Mouse (Mus musculus) embryonic facial prominence, embryonic 11.5 days (tissue): ENCODE measurements around the gene Kcnc3. TPM values are rescaled to one million over a fixed set of nuclear protein-coding genes. Genes with fewer than 3 reads are reported as not detected.
A peak's percentile ranks its signal among the peaks of the same experiment; 100 is the strongest.

Experiments
- ATAC-seq: fragments of 200-750 bp; cut with Nextera tagmentation; replicated peaks from 2 replicates; pipeline ENCODE4 v1.8.0; 2017; ENCODE audit warnings: low read depth; ENCODE audit not compliant: insufficient number of reproducible peaks, low FRiP score, low TSS enrichment
- DNase-seq: peaks from one replicate; pipeline ENCODE4 v3.0.0-alpha.2; 2015; ENCODE audit warnings: low spot score
- H3K27ac ChIP-seq: fragments of 300-500 bp; sonication (generic); replicated peaks from 2 replicates; pipeline ENCODE4 v1.5.1; 2014; ENCODE audit warnings: mild to moderate bottlenecking, low read depth, low read length, control low read depth
- H3K27me3 ChIP-seq: fragments of 300-500 bp; sonication (generic); 2 replicates; pipeline ENCODE4 v1.6.1; 2014; ENCODE audit warnings: mild to moderate bottlenecking, low read length, moderate library complexity, mixed read lengths; ENCODE audit not compliant: control insufficient read depth, insufficient read depth
- H3K36me3 ChIP-seq: fragments of 300-500 bp; sonication (generic); replicated peaks from 2 replicates; pipeline ENCODE4 v1.6.1; 2014; ENCODE audit warnings: low read depth, mild to moderate bottlenecking, low read length, moderate library complexity, mixed read lengths; ENCODE audit not compliant: control insufficient read depth, insufficient read depth
- H3K4me1 ChIP-seq: fragments of 300-500 bp; sonication (generic); 2 replicates; pipeline ENCODE4 v1.6.1; 2014; ENCODE audit warnings: low read length, mixed read lengths; ENCODE audit not compliant: control insufficient read depth, insufficient read depth
- H3K4me2 ChIP-seq: fragments of 300-500 bp; sonication (generic); 2 replicates; pipeline ENCODE4 v1.6.1; 2014; ENCODE audit warnings: low read depth, mild to moderate bottlenecking, control low read depth, low read length, moderate library complexity
- H3K4me3 ChIP-seq: fragments of 300-500 bp; sonication (generic); 2 replicates; pipeline ENCODE4 v1.5.1; 2014; ENCODE audit warnings: low read depth, low read length, control low read depth
- H3K9ac ChIP-seq: fragments of 300-500 bp; sonication (generic); replicated peaks from 2 replicates; pipeline ENCODE4 v1.6.1; 2014; ENCODE audit warnings: mild to moderate bottlenecking, control low read depth, low read length
- H3K9me3 ChIP-seq: fragments of 300-500 bp; sonication (generic); replicated peaks from 2 replicates; pipeline ENCODE4 v1.6.1; 2016; ENCODE audit warnings: mild to moderate bottlenecking, low read length, inconsistent platforms, mixed read lengths; ENCODE audit not compliant: control insufficient read depth
- whole genome bisulfite sequencing: fragments of 180-500 bp; shearing (Covaris S2); extraction: QIAGEN DNeasy Blood & Tissue Kit; methylation state at CpG from one replicate; pipeline ENCODE4 v1.1.7; 2014; 5-methylcytosine and 5-hydroxymethylcytosine counted together
- polyA plus RNA-seq: library from polyadenylated mRNA; unstranded; fragments of >200 nt; fragmentation: Nextera tagmentation; extraction: Ambion mirVana; gene quantifications from 2 replicates; pipeline ENCODE4 v1.2.1, GENCODE M21; 2014

Gene Kcnc3
- polyA plus RNA-seq, 1 experiment from 2014 or later = 0.32 TPM

GRCm38 (mm10) chr7:44549621-44550408 is 40.6 kb upstream of the Kcnc3 start:
- H3K27ac ChIP-seq = no peak overlapping the region
- H3K9me3 ChIP-seq = no peaks in the 10 kb centered on the region
- H3K27me3 ChIP-seq = no peaks in the 10 kb centered on the region
- ATAC-seq (no peak), DNase-seq (no peak)
- peaks cover 5% of the 10 kb centered on the region; the same call in 1 of the 2 replicates for H3K4me1 ChIP-seq
- H3K4me3 ChIP-seq = no peak overlapping the region
- no peak overlapping the region for H3K9ac ChIP-seq
- WGBS = 95% methylated on average over 23 of the region's 23 CpGs
- H3K36me3 ChIP-seq = no peaks in the 10 kb centered on the region; the same call in 1 of the 2 replicates
- no peak overlapping the region for H3K4me2 ChIP-seq

GRCm38 (mm10) chr7:44550409-44550678 is 40.1 kb upstream of the Kcnc3 start:
- no peaks in the 10 kb centered on the region; the same call in 1 of the 2 replicates for H3K36me3 ChIP-seq
- H3K27ac ChIP-seq = no peak overlapping the region
- ATAC-seq = no peak
- 97% methylated on average over 12 of the region's 12 CpGs for WGBS
- H3K4me3 ChIP-seq = no peak overlapping the region
- no peaks in the 10 kb centered on the region for H3K9me3 ChIP-seq
- H3K4me2 ChIP-seq = no peak overlapping the region
- DNase-seq = no peak
- H3K4me1 ChIP-seq = peaks cover 5% of the 10 kb centered on the region; the same call in 1 of the 2 replicates
- no peak overlapping the region for H3K9ac ChIP-seq
- no peaks in the 10 kb centered on the region for H3K27me3 ChIP-seq

GRCm38 (mm10) chr7:44551301-44551700 is 39.2 kb upstream of the Kcnc3 start:
- WGBS = 92% methylated on average over 21 of the region's 21 CpGs
- H3K9me3 ChIP-seq = no peaks in the 10 kb centered on the region

GRCm38 (mm10) chr7:44551731-44552130 is 38.7 kb upstream of the Kcnc3 start:
- Histone ChIP-seq H3K9me3 (no peaks in the 10 kb centered on the region), H3K4me2 (no peak overlapping the region), H3K27me3 (no peaks in the 10 kb centered on the region), H3K27ac (no peak overlapping the region), H3K4me1 (peaks cover 5% of the 10 kb centered on the region; the same call in 1 of the 2 replicates), H3K4me3 (no peak overlapping the region), H3K9ac (no peak overlapping the region), H3K36me3 (no peaks in the 10 kb centered on the region; the same call in 1 of the 2 replicates)
- DNase-seq = no peak
- ATAC-seq = no peak
- 84% methylated on average over 22 of the region's 22 CpGs for WGBS

More at GRCm38 (mm10) chr7:44551301-44551700, 39.2 kb upstream of the Kcnc3 start:
- H3K4me1 ChIP-seq = peaks cover 5% of the 10 kb centered on the region; the same call in 1 of the 2 replicates
- H3K36me3 ChIP-seq = no peaks in the 10 kb centered on the region; the same call in 1 of the 2 replicates
- H3K27me3 ChIP-seq = no peaks in the 10 kb centered on the region
- H3K4me3 ChIP-seq = no peak overlapping the region
- H3K4me2 ChIP-seq = no peak overlapping the region
- DNase-seq (no peak), ATAC-seq (no peak)
- H3K9ac ChIP-seq = 0 out of 2 replicates have a peak overlapping the region, but pooled peaks have one; percentile 9
- H3K27ac ChIP-seq = no peak overlapping the region

GRCm38 (mm10) chr7:44552141-44552908 is 38.1 kb upstream of the Kcnc3 start:
- 82% methylated on average over 31 of the region's 31 CpGs for WGBS

GRCm38 (mm10) chr7:44553196-44553764 is 37.2 kb upstream of the Kcnc3 start:
- Histone ChIP-seq H3K27me3 (no peaks in the 10 kb centered on the region), H3K9me3 (no peaks in the 10 kb centered on the region), H3K4me3 (peak overlapping the region; percentile 90), H3K4me1 (no peaks in the 10 kb centered on the region), H3K36me3 (no peaks in the 10 kb centered on the region; the same call in 1 of the 2 replicates), H3K4me2 (peak overlapping the region; percentile 69), H3K27ac (peak overlapping the region; percentile 84), H3K9ac (peak overlapping the region; percentile 62)
- WGBS = under 1% methylated on average over 32 of the region's 32 CpGs
- ATAC-seq (peak; percentile 57), DNase-seq (peak; percentile 92)

More at GRCm38 (mm10) chr7:44552141-44552908, 38.1 kb upstream of the Kcnc3 start:
- Histone ChIP-seq H3K4me2 (no peak overlapping the region; the same call in 1 of the 2 replicates), H3K27me3 (no peaks in the 10 kb centered on the region), H3K9me3 (no peaks in the 10 kb centered on the region), H3K4me3 (peak overlapping the region; percentile 90), H3K36me3 (no peaks in the 10 kb centered on the region; the same call in 1 of the 2 replicates), H3K27ac (no peak overlapping the region), H3K9ac (no peak overlapping the region), H3K4me1 (peaks cover 4% of the 10 kb centered on the region; the same call in 1 of the 2 replicates)
- 0 out of 2 replicates have a peak, but pooled peaks have one; percentile 17 for ATAC-seq
- DNase-seq = no peak

GRCm38 (mm10) chr7:44553826-44554225 is 36.6 kb upstream of the Kcnc3 start, which contains the start of gene Nr1h2:
Gene Nr1h2 (minus strand): TSS chr7:44553951.
- ATAC-seq (peak; percentile 26; the same call in 1 of the 2 replicates), DNase-seq (peak; percentile 98)
- peak within 1 kb of the TSS; percentile 62 for H3K9ac ChIP-seq
- H3K4me3 ChIP-seq = peak within 1 kb of the TSS; percentile 90
- H3K4me1 ChIP-seq = no peaks in the 10 kb centered on the region
- H3K4me2 ChIP-seq = peak within 1 kb of the TSS; percentile 69
- WGBS = 1% methylated on average over 22 of the region's 22 CpGs
- H3K9me3 ChIP-seq = no peaks in the 10 kb centered on the region
- H3K36me3 ChIP-seq = no peaks in the 10 kb centered on the region; the same call in 1 of the 2 replicates
- peak within 1 kb of the TSS; percentile 84 for H3K27ac ChIP-seq
- H3K27me3 ChIP-seq = no peaks in the 10 kb centered on the region
